Mouse (Mus musculus) MEL (cell line): ENCODE measurements around the gene Klhl12. TPM values are rescaled to one million over a fixed set of nuclear protein-coding genes. Genes with fewer than 3 reads are reported as not detected.
"Not testable (repeated sequence)": the region's sequence is repeated elsewhere in the genome, so short reads cannot be mapped to it uniquely, and the experiment has no call there.

ENCODE experiments used
- DNase-seq: peaks from one replicate; pipeline ENCODE4 v3.0.0; 2011; ENCODE audit warnings: low read depth, low spot score
- H3K27ac ChIP-seq: 2 replicates; pipeline ENCODE4 v1.5.1; 2012; ENCODE audit warnings: low read depth, mild to moderate bottlenecking, control low read depth, low read length, moderate library complexity; ENCODE audit not compliant: control insufficient read depth
- H3K27me3 ChIP-seq, 2 experiments: fragments of 150-350 bp in 1 of 2; sonication (generic) in 1 of 2; 2 replicates each; pipeline ENCODE4 v1.6.1; 2012; ENCODE audit warnings: low read length in 2 of 2, mild to moderate bottlenecking in 2 of 2, improper control_type of control experiment in 1 of 2, moderate library complexity in 1 of 2; ENCODE audit not compliant: insufficient read depth in 2 of 2, control insufficient read depth in 1 of 2
- H3K36me3 ChIP-seq, 2 experiments: 2 replicates each; pipeline ENCODE4 v1.6.1; 2012 to 2014; ENCODE audit warnings: low read length in 2 of 2, improper control_type of control experiment in 1 of 2, inconsistent platforms in 1 of 2, mild to moderate bottlenecking in 1 of 2; ENCODE audit not compliant: insufficient read depth in 2 of 2, control insufficient read depth in 1 of 2
- H3K4me1 ChIP-seq, 2 experiments: fragments of 150-350 bp in 1 of 2; sonication (generic) in 1 of 2; 2 replicates each; pipeline ENCODE4 v1.6.1; 2012; ENCODE audit warnings: low read length in 2 of 2, improper control_type of control experiment in 1 of 2, mild to moderate bottlenecking in 1 of 2; ENCODE audit not compliant: insufficient read depth in 2 of 2, control insufficient read depth in 1 of 2
- H3K4me3 ChIP-seq, 2 experiments: fragments of 150-350 bp in 1 of 2; sonication (generic) in 1 of 2; 2 replicates each; pipeline ENCODE4 v1.5.1; 2012; ENCODE audit warnings: low read depth in 2 of 2, low read length in 2 of 2, mild to moderate bottlenecking in 2 of 2, moderate library complexity in 2 of 2, control low read depth in 1 of 2, improper control_type of control experiment in 1 of 2; ENCODE audit not compliant: control insufficient read depth in 1 of 2, insufficient read depth in 1 of 2
- H3K79me2 ChIP-seq: 2 replicates; pipeline ENCODE4 v1.6.1; 2012; ENCODE audit warnings: mild to moderate bottlenecking, low read length, moderate library complexity; ENCODE audit not compliant: control insufficient read depth, poor library complexity, insufficient read depth
- H3K9ac ChIP-seq: 2 replicates; pipeline ENCODE4 v1.6.1; 2012; ENCODE audit warnings: low read depth, mild to moderate bottlenecking, control low read depth, low read length, moderate library complexity; ENCODE audit not compliant: control insufficient read depth, poor library complexity, severe bottlenecking
- H3K9me3 ChIP-seq: fragments of 150-350 bp; sonication (generic); replicated peaks from 2 replicates; pipeline ENCODE4 v1.6.1; 2012; ENCODE audit warnings: mild to moderate bottlenecking, low read length, improper control_type of control experiment, moderate library complexity; ENCODE audit not compliant: insufficient read depth
- BHLHE40 ChIP-seq: IDR thresholded peaks from 2 replicates; pipeline ENCODE4 v1.6.1; 2012; ENCODE audit warnings: low read depth, mild to moderate bottlenecking, inconsistent platforms, low read length, improper control_type of control experiment, borderline replicate concordance
- CHD1 ChIP-seq: IDR thresholded peaks from 2 replicates; pipeline ENCODE4 v1.6.1; 2012; ENCODE audit warnings: low read depth, mild to moderate bottlenecking, inconsistent platforms, low read length, improper control_type of control experiment
- E2F4 ChIP-seq: IDR thresholded peaks from 2 replicates; pipeline ENCODE4 v1.6.1; 2011; ENCODE audit warnings: low read depth, low read length, improper control_type of control experiment, borderline replicate concordance
- GABPA ChIP-seq: IDR thresholded peaks from 2 replicates; pipeline ENCODE4 v1.6.1; 2012; ENCODE audit warnings: low read depth, mild to moderate bottlenecking, inconsistent platforms, low read length, improper control_type of control experiment, moderate library complexity
- GATA1 ChIP-seq: IDR thresholded peaks from 2 replicates; pipeline ENCODE4 v1.6.1; 2011; ENCODE audit warnings: low read depth, low read length, improper control_type of control experiment
- HCFC1 ChIP-seq: IDR thresholded peaks from 2 replicates; pipeline ENCODE4 v1.6.1; 2012; ENCODE audit warnings: low read depth, mild to moderate bottlenecking, inconsistent platforms, low read length, improper control_type of control experiment, moderate library complexity
- JUND ChIP-seq: IDR thresholded peaks from 2 replicates; pipeline ENCODE4 v1.6.1; 2011; ENCODE audit warnings: low read depth, mild to moderate bottlenecking, improper control_type of control experiment, low read length
- MAZ ChIP-seq: IDR thresholded peaks from 2 replicates; pipeline ENCODE4 v1.6.1; 2012; ENCODE audit warnings: low read depth, mild to moderate bottlenecking, inconsistent platforms, low read length, improper control_type of control experiment
- MEF2A ChIP-seq: IDR thresholded peaks from 2 replicates; pipeline ENCODE4 v1.6.1; 2014; ENCODE audit warnings: low read depth, mild to moderate bottlenecking, inconsistent platforms, low read length, improper control_type of control experiment; ENCODE audit not compliant: poor library complexity, insufficient replicate concordance, severe bottlenecking; ENCODE audit errors: extremely low read depth
- MYB ChIP-seq: IDR thresholded peaks from 2 replicates; pipeline ENCODE4 v1.6.1; 2011; ENCODE audit warnings: mild to moderate bottlenecking, low read depth, low read length, improper control_type of control experiment
- NELFE ChIP-seq: IDR thresholded peaks from 2 replicates; pipeline ENCODE4 v1.6.1; 2011; ENCODE audit warnings: low read depth, low read length, improper control_type of control experiment
- NRF1 ChIP-seq: IDR thresholded peaks from 2 replicates; pipeline ENCODE4 v1.6.1; 2014; ENCODE audit warnings: low read depth, mild to moderate bottlenecking, inconsistent platforms, low read length, improper control_type of control experiment, moderate library complexity; ENCODE audit not compliant: poor library complexity, insufficient read depth, severe bottlenecking
- POLR2AphosphoS5 ChIP-seq: IDR thresholded peaks from 2 replicates; pipeline ENCODE4 v1.6.1; 2012; ENCODE audit warnings: low read depth, borderline replicate concordance, mild to moderate bottlenecking, inconsistent platforms, low read length, moderate library complexity, mixed read lengths
- RCOR1 ChIP-seq: IDR thresholded peaks from 2 replicates; pipeline ENCODE4 v1.6.1; 2012; ENCODE audit warnings: low read depth, mild to moderate bottlenecking, inconsistent platforms, low read length, improper control_type of control experiment
- SMC3 ChIP-seq: IDR thresholded peaks from 2 replicates; pipeline ENCODE4 v1.6.1; 2011; ENCODE audit warnings: low read depth, low read length, improper control_type of control experiment
- TBP ChIP-seq: IDR thresholded peaks from 2 replicates; pipeline ENCODE4 v1.8.0; 2011; ENCODE audit warnings: low read depth, low read length, improper control_type of control experiment
- UBTF ChIP-seq: IDR thresholded peaks from 2 replicates; pipeline ENCODE4 v1.6.1; 2012; ENCODE audit warnings: low read depth, mild to moderate bottlenecking, inconsistent platforms, low read length, improper control_type of control experiment, moderate library complexity, borderline replicate concordance; ENCODE audit not compliant: insufficient read depth
- USF1 ChIP-seq: IDR thresholded peaks from 2 replicates; pipeline ENCODE4 v1.6.1; 2014; ENCODE audit warnings: low read depth, mild to moderate bottlenecking, inconsistent platforms, low read length, improper control_type of control experiment, moderate library complexity
- USF2 ChIP-seq, 2 experiments: IDR thresholded peaks; 2 replicates each; pipeline ENCODE4 v1.6.1; 2011 to 2012; ENCODE audit warnings: improper control_type of control experiment in 2 of 2, low read length in 2 of 2, borderline replicate concordance in 1 of 2, inconsistent platforms in 1 of 2, low read depth in 1 of 2, mild to moderate bottlenecking in 1 of 2; ENCODE audit not compliant: insufficient read depth in 1 of 2
- polyA plus RNA-seq, 2 experiments: library from polyadenylated mRNA; stranded (reverse) in 1 of 2; unstranded in 1 of 2; fragments of >175 nt in 1 of 2; fragments of >200 nt in 1 of 2; gene quantifications; 2 replicates each; pipeline versions ENCODE4 v1.2.1 to v1.2.4; 2012; ENCODE audit warnings: low replicate concordance in 2 of 2, low read depth in 1 of 2; ENCODE audit not compliant: insufficient read length in 2 of 2, insufficient read depth in 1 of 2, missing spikeins in 1 of 2
- total RNA-seq: library from RNA; depleted of rRNA; stranded (reverse); fragments of 300-350 nt; gene quantifications from 2 replicates; pipeline ENCODE4 v1.2.3, GENCODE M21; 2012

Gene Klhl12
- total and polyA plus RNA-seq, 3 experiments = 20.8 to 26.4 TPM; not detected in 1

DNA sequence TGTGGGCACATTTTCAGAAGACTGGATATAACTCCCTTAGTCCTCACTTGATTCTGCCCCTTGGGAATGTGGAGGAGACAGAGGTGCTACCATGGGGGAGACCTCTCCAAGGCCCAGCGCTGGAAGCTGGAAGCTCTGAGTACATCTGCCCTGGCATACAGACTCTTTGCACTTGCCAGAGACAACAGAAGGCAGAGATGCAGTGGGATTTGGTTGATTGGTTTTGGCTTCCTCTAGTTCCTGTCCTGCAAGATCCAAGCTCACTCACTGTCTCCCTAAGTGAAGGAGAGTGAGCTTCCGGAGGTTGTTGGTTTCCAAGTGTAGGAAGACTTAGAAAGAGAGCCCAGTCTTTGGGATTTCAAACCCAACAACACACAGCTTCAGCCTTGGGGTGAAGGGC is 60.6 kb downstream of the Klhl12 start:
- no peaks in the 10 kb centered on the region for H3K79me2 ChIP-seq
- no peaks in the 10 kb centered on the region for H3K9me3 ChIP-seq
- H3K4me3 ChIP-seq = no peak overlapping the region
- H3K9ac ChIP-seq = no peak overlapping the region
- no peak for DNase-seq
- H3K36me3 ChIP-seq = peaks cover 0 to 19% of the 10 kb centered on the region in 2 experiments; a peak in 2 of 4 replicates
- H3K27me3 ChIP-seq = no peaks in the 10 kb centered on the region
- no peak overlapping the region for H3K27ac ChIP-seq
- peaks cover 13 to 28% of the 10 kb centered on the region in 2 experiments for H3K4me1 ChIP-seq
- TF ChIP-seq MEF2A = no peak
- TF ChIP-seq MYB = no peak
- TF ChIP-seq SMC3 = no peak
- TF ChIP-seq USF2 (IDR thresholded peaks at IDR 0.05; ENCODE audit: borderline replicate concordance in 1 of 2, insufficient read depth in 1 of 2, low read depth in 1 of 2, low read length in 2 of 2) = no peak
- TF ChIP-seq TBP = no peak
- no peak for TF ChIP-seq NRF1
- TF ChIP-seq CHD1 = no peak

GRCm38 (mm10) chr1:134516491-134517198 is 61.3 kb downstream of the Klhl12 start:
- TF ChIP-seq E2F4 = no peak
- no peak for TF ChIP-seq POLR2AphosphoS5
- no peak for TF ChIP-seq GATA1
- TF ChIP-seq USF1 = no peak
- no peak for TF ChIP-seq GABPA
- no peak for TF ChIP-seq UBTF
- TF ChIP-seq JUND = no peak
- TF ChIP-seq NRF1 = no peak
- no peak for TF ChIP-seq HCFC1
- no peak for TF ChIP-seq MAZ
- no peak for TF ChIP-seq MEF2A
- no peak for TF ChIP-seq RCOR1
- TF ChIP-seq NELFE = no peak
- no peak for TF ChIP-seq MYB
- no peak for TF ChIP-seq TBP
- no peak for TF ChIP-seq BHLHE40
- DNase-seq = no peak
- H3K27me3 ChIP-seq = no peaks in the 10 kb centered on the region

DNA sequence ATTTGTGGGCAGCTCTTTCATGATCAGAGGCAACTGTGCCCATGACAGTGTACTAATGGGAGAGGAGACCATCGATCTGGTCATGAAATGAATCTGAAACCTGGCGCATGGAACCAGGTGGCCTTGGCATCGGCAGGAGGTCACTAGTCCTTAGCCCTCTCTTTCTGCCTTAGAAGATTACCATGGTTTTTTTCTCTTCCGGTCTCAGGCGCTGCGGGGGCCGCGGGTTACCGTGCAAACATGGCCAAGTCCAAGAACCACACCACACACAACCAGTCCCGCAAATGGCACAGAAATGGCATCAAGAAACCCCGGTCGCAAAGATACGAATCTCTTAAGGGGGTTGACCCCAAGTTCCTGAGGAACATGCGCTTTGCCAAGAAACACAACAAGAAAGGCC is 62.5 kb downstream of the Klhl12 start:
- not testable (repeated sequence) for H3K79me2 ChIP-seq, H3K9me3 ChIP-seq, H3K27me3 ChIP-seq, H3K27ac ChIP-seq, H3K4me3 ChIP-seq, DNase-seq, H3K9ac ChIP-seq
- H3K4me1 ChIP-seq = peaks cover 23 to 36% of the 10 kb centered on the region in 2 experiments
- H3K36me3 ChIP-seq = peaks cover 0 to 26% of the 10 kb centered on the region in 2 experiments; a peak in 2 of 4 replicates

More at GRCm38 (mm10) chr1:134516491-134517198, 61.3 kb downstream of the Klhl12 start:
- Histone ChIP-seq H3K9me3 (no peaks in the 10 kb centered on the region), H3K4me1 (peaks cover 15 to 28% of the 10 kb centered on the region in 2 experiments), H3K36me3 (peaks cover 0 to 20% of the 10 kb centered on the region in 2 experiments; a peak in 2 of 4 replicates), H3K9ac (no peak overlapping the region), H3K4me3 (no peak overlapping the region), H3K79me2 (no peaks in the 10 kb centered on the region), H3K27ac (no peak overlapping the region)
